ENCODE assay signal across 7 mouse cellular contexts in genomic region chr7:30233387-30233786, GRCm38 (mm10). TPM values are rescaled to one million over a fixed set of nuclear protein-coding genes. Genes with fewer than 3 reads are reported as not detected.
A peak's percentile ranks its signal among the peaks of the same experiment; 100 is the strongest.
DNase-seq lines count a peak whose midpoint lies in the region; ATAC-seq lines count a peak whose summit lies in the region.

No protein-coding gene starts in this region.

- no peak overlapping the region for H3K27ac ChIP-seq in lung, embryonic 15.5 days
- no peak overlapping the region for H3K27ac ChIP-seq in hindbrain, embryonic 14.5 days
- H3K27ac ChIP-seq in liver, embryonic 16.5 days (ENCODE audit: low read length): no peak overlapping the region

- no peak for ATAC-seq in lung, embryonic 15.5 days (ENCODE audit: borderline replicate concordance, extremely low read depth, low FRiP score, low TSS enrichment)
- ATAC-seq in hindbrain, embryonic 14.5 days (ENCODE audit: low FRiP score): no peak
- no peak for ATAC-seq in liver, embryonic 16.5 days (ENCODE audit: low read depth)

- no peak overlapping the region for H3K9ac ChIP-seq in lung, embryonic 15.5 days
- peak overlapping the region; percentile 1; the same call in 1 of the 2 replicates for H3K9ac ChIP-seq in hindbrain, embryonic 14.5 days
- H3K9ac ChIP-seq in liver, embryonic 16.5 days (ENCODE audit: low read depth, low read length): no peak overlapping the region

- WGBS in lung, embryonic 15.5 days: 82% methylated on average over 20 of the region's 20 CpGs
- WGBS in hindbrain, embryonic 14.5 days: 89% methylated on average over 20 of the region's 20 CpGs
- 81% methylated on average over 20 of the region's 20 CpGs for WGBS in liver, embryonic 16.5 days (ENCODE audit: insufficient replicate concordance)

- DNase-seq in lung, postnatal 36 days: no peak
- DNase-seq in cerebellum, postnatal 36 days: peak; percentile 35 to 40
- DNase-seq in hindbrain, embryonic 14.5 days (ENCODE audit: low spot score): no peak
- DNase-seq in urinary bladder, postnatal 36 days (ENCODE audit: low spot score in 2 of 2): no peak
- no peak for DNase-seq in thymus, postnatal 0 days (ENCODE audit: low spot score)

- H3K4me2 ChIP-seq in lung, embryonic 15.5 days: peak overlapping the region; percentile 82
- peak overlapping the region; percentile 57 for H3K4me2 ChIP-seq in hindbrain, embryonic 14.5 days (replicated peaks)
- peak overlapping the region; percentile 84; the same call in 1 of the 2 replicates for H3K4me2 ChIP-seq in liver, embryonic 16.5 days (ENCODE audit: low read depth, low read length)

- H3K9me3 ChIP-seq in lung, embryonic 15.5 days: no peaks in the 10 kb centered on the region
- no peaks in the 10 kb centered on the region for H3K9me3 ChIP-seq in hindbrain, embryonic 14.5 days (ENCODE audit: control insufficient read depth, low read length)
- H3K9me3 ChIP-seq in liver, embryonic 16.5 days (replicated peaks; ENCODE audit: control insufficient read depth, low read length): no peaks in the 10 kb centered on the region

- peaks cover 20% of the 10 kb centered on the region; the same call in 1 of the 2 replicates for H3K36me3 ChIP-seq in lung, embryonic 15.5 days
- peaks cover 25% of the 10 kb centered on the region for H3K36me3 ChIP-seq in hindbrain, embryonic 14.5 days (replicated peaks; ENCODE audit: control insufficient read depth, insufficient read depth)
- no peaks in the 10 kb centered on the region for H3K36me3 ChIP-seq in liver, embryonic 16.5 days (ENCODE audit: control insufficient read depth, insufficient read depth)

- peak overlapping the region; percentile 61 for H3K4me3 ChIP-seq in lung, embryonic 15.5 days
- peak overlapping the region; percentile 63 for H3K4me3 ChIP-seq in hindbrain, embryonic 14.5 days (replicated peaks; ENCODE audit: low read length)
- H3K4me3 ChIP-seq in liver, embryonic 16.5 days (ENCODE audit: low read depth, low read length): no peak overlapping the region

- H3K27me3 ChIP-seq in lung, embryonic 15.5 days: no peaks in the 10 kb centered on the region
- H3K27me3 ChIP-seq in hindbrain, embryonic 14.5 days (ENCODE audit: control insufficient read depth, insufficient read depth, low read length): no peaks in the 10 kb centered on the region
- H3K27me3 ChIP-seq in liver, embryonic 16.5 days (ENCODE audit: control insufficient read depth, insufficient read depth, low read depth, low read length): no peaks in the 10 kb centered on the region

- H3K4me1 ChIP-seq in lung, embryonic 15.5 days: peaks cover 17% of the 10 kb centered on the region
- peaks cover 10% of the 10 kb centered on the region for H3K4me1 ChIP-seq in hindbrain, embryonic 14.5 days (replicated peaks; ENCODE audit: control insufficient read depth, insufficient read depth, low read length)
- H3K4me1 ChIP-seq in liver, embryonic 16.5 days (ENCODE audit: control insufficient read depth, low read depth, low read length): peaks cover 16% of the 10 kb centered on the region

RNA-seq across cellular contexts. Expression of gene Tbcb, which starts 1.3 kb away (rescaled TPM):
- polyA plus RNA-seq in lung, embryonic 15.5 days (2015; fragmentation: Nextera tagmentation; extraction: Ambion mirVana): 168 and 180 TPM in 2 replicates
- 390 and 397 TPM in 2 replicates for polyA plus RNA-seq in hindbrain, embryonic 14.5 days (2014; fragmentation: Nextera tagmentation; extraction: Ambion mirVana)
- 34.4 and 37.8 TPM in 2 replicates for polyA plus RNA-seq in liver, embryonic 16.5 days (2015; fragmentation: Nextera tagmentation; extraction: Ambion mirVana)
- polyA plus RNA-seq in thymus, postnatal 0 days (2015; fragmentation: Nextera tagmentation; extraction: Ambion mirVana): 149 and 155 TPM in 2 replicates

RNA-seq across cellular contexts. Expression of gene Polr2i, which starts 1.6 kb away (rescaled TPM):
- polyA plus RNA-seq in lung, embryonic 15.5 days (2015; fragmentation: Nextera tagmentation; extraction: Ambion mirVana): 148 and 156 TPM in 2 replicates
- polyA plus RNA-seq in hindbrain, embryonic 14.5 days (2014; fragmentation: Nextera tagmentation; extraction: Ambion mirVana): 179 and 199 TPM in 2 replicates
- 36.5 and 39.4 TPM in 2 replicates for polyA plus RNA-seq in liver, embryonic 16.5 days (2015; fragmentation: Nextera tagmentation; extraction: Ambion mirVana)
- 134 and 137 TPM in 2 replicates for polyA plus RNA-seq in thymus, postnatal 0 days (2015; fragmentation: Nextera tagmentation; extraction: Ambion mirVana)

RNA-seq across cellular contexts. Expression of gene Ovol3, which starts 2.1 kb away (rescaled TPM):
- not detected in 2 replicates for polyA plus RNA-seq in lung, embryonic 15.5 days (2015; fragmentation: Nextera tagmentation; extraction: Ambion mirVana)
- not detected in 2 replicates for polyA plus RNA-seq in hindbrain, embryonic 14.5 days (2014; fragmentation: Nextera tagmentation; extraction: Ambion mirVana)
- polyA plus RNA-seq in liver, embryonic 16.5 days (2015; fragmentation: Nextera tagmentation; extraction: Ambion mirVana): not detected in 2 replicates
- 0.26 and 0.78 TPM in 2 replicates for polyA plus RNA-seq in thymus, postnatal 0 days (2015; fragmentation: Nextera tagmentation; extraction: Ambion mirVana)

RNA-seq across cellular contexts. Expression of gene Capns1, which starts 34.8 kb away (rescaled TPM):
- 97.0 and 104 TPM in 2 replicates for polyA plus RNA-seq in lung, embryonic 15.5 days (2015; fragmentation: Nextera tagmentation; extraction: Ambion mirVana)
- polyA plus RNA-seq in hindbrain, embryonic 14.5 days (2014; fragmentation: Nextera tagmentation; extraction: Ambion mirVana): 62.0 and 70.7 TPM in 2 replicates
- polyA plus RNA-seq in liver, embryonic 16.5 days (2015; fragmentation: Nextera tagmentation; extraction: Ambion mirVana): 29.6 and 30.7 TPM in 2 replicates
- 66.9 and 76.2 TPM in 2 replicates for polyA plus RNA-seq in thymus, postnatal 0 days (2015; fragmentation: Nextera tagmentation; extraction: Ambion mirVana)

RNA-seq across cellular contexts. Expression of gene Thap8, which starts 46.5 kb away (rescaled TPM):
- polyA plus RNA-seq in lung, embryonic 15.5 days (2015; fragmentation: Nextera tagmentation; extraction: Ambion mirVana): 0.50 and 0.64 TPM in 2 replicates
- 0.16 and 0.43 TPM in 2 replicates for polyA plus RNA-seq in hindbrain, embryonic 14.5 days (2014; fragmentation: Nextera tagmentation; extraction: Ambion mirVana)
- 0.11 and 0.19 TPM in 2 replicates for polyA plus RNA-seq in liver, embryonic 16.5 days (2015; fragmentation: Nextera tagmentation; extraction: Ambion mirVana)
- 0.19 and 0.23 TPM in 2 replicates for polyA plus RNA-seq in thymus, postnatal 0 days (2015; fragmentation: Nextera tagmentation; extraction: Ambion mirVana)

Comparison
In these comparisons a context has a peak if more than half of its experiments do, and no peak if none do; other contexts are left out.
1. DNase-seq: peak in cerebellum, postnatal 36 days (2 of 2); none in lung, postnatal 36 days (single experiment), hindbrain, embryonic 14.5 days (single experiment), urinary bladder, postnatal 36 days (0 of 2) and thymus, postnatal 0 days (single experiment).
2. Peak in every context shown above with its lines, with median percentiles within 50 percentile points of each other: H3K4me2 ChIP-seq.